Mouse (Mus musculus): ENCODE results near the gene Smpdl3b.

DNA sequence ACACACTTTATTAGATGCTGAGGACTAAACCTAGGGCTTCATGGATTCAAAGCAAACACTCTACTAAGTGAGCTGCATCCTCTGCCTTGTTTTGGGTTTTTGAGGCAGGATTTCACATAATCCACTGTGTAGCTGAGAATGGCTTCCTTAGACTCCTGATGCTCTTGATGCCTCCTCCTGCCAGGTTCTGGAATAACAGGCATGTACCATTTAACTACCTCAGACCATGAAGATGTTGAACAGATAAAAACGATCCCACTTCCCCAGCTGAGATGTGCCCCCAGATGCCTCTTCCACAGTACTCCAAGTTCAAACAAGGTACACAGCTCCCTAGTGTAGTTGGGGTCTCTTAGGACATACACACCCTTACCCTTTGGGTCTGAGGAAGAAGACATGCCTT is 40.4 kb upstream of the Smpdl3b start:
- no peak for TF ChIP-seq POLR2AphosphoS2 (IDR thresholded peaks at IDR 0.05; ENCODE audit: low read depth, low read length)
- no peak for TF ChIP-seq MXI1 (IDR thresholded peaks at IDR 0.05; ENCODE audit: low read depth, low read length)
- TF ChIP-seq HCFC1 (IDR thresholded peaks at IDR 0.05; ENCODE audit: low read depth, low read length), result no peak
- no peak for TF ChIP-seq POLR2A (IDR thresholded peaks at IDR 0.05; ENCODE audit: low read depth, low read length)
- TF ChIP-seq GABPA (IDR thresholded peaks at IDR 0.05; ENCODE audit: insufficient replicate concordance, low read depth, low read length), result no peak
- TF ChIP-seq MEF2A (IDR thresholded peaks at IDR 0.05; ENCODE audit: borderline replicate concordance, low read depth, low read length), result no peak
- TF ChIP-seq ZC3H11A (IDR thresholded peaks at IDR 0.05; ENCODE audit: low read depth, low read length), result no peak
- no peak for TF ChIP-seq ZMIZ1 (IDR thresholded peaks at IDR 0.05; ENCODE audit: low read depth, low read length)

Measured in CH12.LX (cell line).